Mouse (Mus musculus): Measurements from ENCODE around the gene Rabgap1. TPM values are rescaled to one million over a fixed set of nuclear protein-coding genes. Genes with fewer than 3 reads are reported as not detected.

Rabgap1 gene
- total and polyA plus RNA-seq, 3 experiments, result 10.4 to 43.8 (median 36.9) TPM

DNA sequence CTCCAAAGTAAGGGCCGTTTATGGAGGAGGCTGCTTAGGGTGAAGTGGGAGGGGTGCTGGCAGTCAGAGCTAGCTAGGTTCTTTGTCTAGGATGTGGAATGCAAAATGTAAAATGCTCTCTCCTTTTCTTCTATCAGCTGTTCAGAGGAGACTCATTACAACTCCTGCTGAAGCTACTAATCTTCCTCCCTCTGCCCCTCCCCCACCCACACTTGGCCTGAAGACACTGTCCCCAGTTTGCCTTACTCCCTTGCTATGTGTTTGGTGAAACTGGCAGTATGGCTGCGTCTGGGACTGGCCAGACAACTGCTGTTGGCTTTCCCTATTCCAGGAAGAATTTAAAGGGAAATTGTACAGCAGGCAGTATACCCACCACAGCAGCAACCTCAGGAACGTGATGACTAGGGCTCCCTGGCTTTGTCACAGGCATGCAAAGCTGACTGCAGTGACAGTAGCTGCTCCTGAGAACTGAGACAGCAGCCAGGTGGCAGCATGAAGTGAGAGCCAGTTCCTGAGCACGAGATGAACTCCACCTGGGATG lies 73.9 kb downstream of the Rabgap1 start:
- no peaks in the 10 kb centered on the region for H3K27me3 ChIP-seq (ENCODE audit: control insufficient read depth, insufficient read depth, low read length)
- no peak overlapping the region for H3K27ac ChIP-seq
- peak; percentile 7 to 19 for DNase-seq
- intact Hi-C loops (cut with DNase I), result no loop called here
- 29% methylated on average over 4 of the region's 4 CpGs for WGBS
- H3K9ac ChIP-seq (ENCODE audit: low read depth, low read length), result peak overlapping the region; percentile 24; the same call in 1 of the 2 replicates
- H3K36me3 ChIP-seq (ENCODE audit: control insufficient read depth, insufficient read depth, low read length), result peaks cover 8% of the 10 kb centered on the region
- peaks cover 4% of the 10 kb centered on the region for H3K4me1 ChIP-seq (ENCODE audit: control insufficient read depth, insufficient read depth, low read length)
- TF ChIP-seq EP300 (IDR thresholded peaks at IDR 0.05; ENCODE audit: insufficient read depth, low read depth, low read length), result no peak
- peak; percentile 30; the same call in 1 of the 2 replicates for TF ChIP-seq CTCF (IDR thresholded peaks at IDR 0.05)
- no peak overlapping the region for H3K4me3 ChIP-seq
- H3K79me2 ChIP-seq (replicated peaks; ENCODE audit: control insufficient read depth, insufficient read depth, low read length), result no peaks in the 10 kb centered on the region

DNA sequence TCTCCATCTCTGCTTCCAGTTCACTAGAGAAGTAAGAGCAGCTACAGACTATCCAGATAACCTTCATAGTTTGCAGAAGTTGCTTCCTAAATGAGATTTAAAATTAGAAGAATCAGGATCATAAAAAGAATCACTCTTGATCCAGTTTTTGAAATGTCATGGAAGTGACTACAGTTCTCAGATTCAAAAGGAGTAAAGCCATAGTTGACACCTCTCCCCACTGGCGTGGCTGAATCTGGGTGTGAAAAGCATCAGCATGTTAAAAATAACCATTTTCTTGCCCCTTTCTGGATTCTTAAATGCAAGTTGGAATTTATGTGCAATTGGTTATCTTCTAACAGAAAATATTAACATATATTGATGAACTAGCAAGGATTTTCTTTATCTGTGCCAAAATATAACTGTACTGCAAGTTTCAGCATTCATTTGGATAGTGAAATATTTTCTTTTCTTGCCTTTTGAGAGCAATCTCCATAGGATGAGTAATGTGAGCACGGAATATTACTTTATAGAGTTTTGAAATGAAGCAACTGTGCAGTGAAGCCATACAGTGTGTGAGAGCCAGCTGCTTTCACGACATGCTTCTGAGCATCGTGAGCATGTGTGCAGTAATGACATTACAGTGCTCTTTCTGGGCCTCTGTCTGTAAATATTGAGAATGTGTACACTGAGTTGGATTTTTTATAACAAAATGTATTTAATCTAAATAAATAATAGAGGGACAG lies 75.6 kb downstream of the Rabgap1 start:
- Histone ChIP-seq H3K27ac (no peak overlapping the region), H3K27me3 (ENCODE audit: control insufficient read depth, insufficient read depth, low read length) (no peaks in the 10 kb centered on the region), H3K4me1 (ENCODE audit: control insufficient read depth, insufficient read depth, low read length) (peaks cover 5% of the 10 kb centered on the region), H3K79me2 (replicated peaks; ENCODE audit: control insufficient read depth, insufficient read depth, low read length) (no peaks in the 10 kb centered on the region; the same call in 1 of the 2 replicates), H3K9ac (ENCODE audit: low read depth, low read length) (no peak overlapping the region), H3K36me3 (ENCODE audit: control insufficient read depth, insufficient read depth, low read length) (peaks cover 8% of the 10 kb centered on the region), H3K4me3 (no peak overlapping the region)
- intact Hi-C loops (cut with DNase I), result no loop called here
- DNase-seq, result no peak
- 73% methylated on average over 4 of the region's 4 CpGs for WGBS
- no peak for TF ChIP-seq EP300 (IDR thresholded peaks at IDR 0.05; ENCODE audit: insufficient read depth, low read depth, low read length)
- no peak for TF ChIP-seq POLR2A (IDR thresholded peaks at IDR 0.05; ENCODE audit: insufficient read depth, low read depth, low read length)
- TF ChIP-seq CTCF (IDR thresholded peaks at IDR 0.05), result no peak

DNA sequence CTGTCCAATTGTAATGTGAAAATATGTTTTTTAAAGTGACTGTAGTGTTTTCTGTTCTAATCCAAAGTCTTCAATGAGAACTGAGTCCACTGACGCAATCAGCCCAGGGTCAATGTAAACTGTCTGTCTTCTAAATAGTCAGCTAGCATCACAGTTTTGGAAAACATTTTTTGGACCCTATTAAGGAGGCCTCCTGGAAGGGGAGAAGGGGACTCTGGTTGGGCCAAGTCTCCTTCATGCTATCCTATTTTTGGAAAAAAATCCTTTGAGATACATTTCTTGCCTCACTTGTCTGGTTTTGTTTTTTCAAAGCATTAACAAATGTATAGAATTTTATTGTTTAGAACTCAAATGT lies 76.2 kb downstream of the Rabgap1 start:
- H3K36me3 ChIP-seq (ENCODE audit: control insufficient read depth, insufficient read depth, low read length), result peaks cover 8% of the 10 kb centered on the region
- H3K9ac ChIP-seq (ENCODE audit: low read depth, low read length), result no peak overlapping the region
- intact Hi-C loops (cut with DNase I), result no loop called here
- no peak overlapping the region for H3K27ac ChIP-seq
- no peaks in the 10 kb centered on the region; the same call in 1 of the 2 replicates for H3K79me2 ChIP-seq (replicated peaks; ENCODE audit: control insufficient read depth, insufficient read depth, low read length)
- DNase-seq, result no peak
- peaks cover 5% of the 10 kb centered on the region for H3K4me1 ChIP-seq (ENCODE audit: control insufficient read depth, insufficient read depth, low read length)
- TF ChIP-seq EP300 (IDR thresholded peaks at IDR 0.05; ENCODE audit: insufficient read depth, low read depth, low read length), result no peak
- TF ChIP-seq POLR2A (IDR thresholded peaks at IDR 0.05; ENCODE audit: insufficient read depth, low read depth, low read length), result no peak
- TF ChIP-seq CTCF (IDR thresholded peaks at IDR 0.05), result no peak
- WGBS, result 100% methylated on average over 1 of the region's 1 CpGs
- H3K27me3 ChIP-seq (ENCODE audit: control insufficient read depth, insufficient read depth, low read length), result no peaks in the 10 kb centered on the region
- no peak overlapping the region for H3K4me3 ChIP-seq

DNA sequence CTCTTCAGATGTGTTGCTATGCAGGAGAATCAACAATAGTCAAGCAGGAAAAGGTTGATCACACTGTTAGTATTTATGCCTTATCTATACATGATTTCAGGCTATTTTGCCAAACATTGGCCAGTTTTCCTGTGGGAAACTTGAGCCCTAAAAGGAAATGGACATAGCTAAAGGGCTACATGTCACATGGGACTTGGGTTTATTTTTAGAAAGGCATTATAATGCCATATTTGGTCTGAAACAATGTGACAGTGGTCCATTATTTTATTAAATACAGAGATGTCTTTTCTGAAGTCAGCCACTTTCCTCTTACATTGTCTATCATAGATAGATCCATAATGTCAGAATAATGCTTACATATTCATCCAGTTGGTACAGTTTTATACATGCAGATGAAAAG lies 84.5 kb downstream of the Rabgap1 start:
- TF ChIP-seq EP300 (IDR thresholded peaks at IDR 0.05; ENCODE audit: insufficient read depth, low read depth, low read length) (no peak), CTCF (IDR thresholded peaks at IDR 0.05) (no peak)
- Histone ChIP-seq H3K27ac (peak overlapping the region; percentile 16), H3K4me1 (ENCODE audit: control insufficient read depth, insufficient read depth, low read length) (peaks cover 5% of the 10 kb centered on the region), H3K9ac (ENCODE audit: low read depth, low read length) (no peak overlapping the region), H3K27me3 (ENCODE audit: control insufficient read depth, insufficient read depth, low read length) (no peaks in the 10 kb centered on the region), H3K4me3 (no peak overlapping the region), H3K79me2 (replicated peaks; ENCODE audit: control insufficient read depth, insufficient read depth, low read length) (no peaks in the 10 kb centered on the region; the same call in 1 of the 2 replicates), H3K36me3 (ENCODE audit: control insufficient read depth, insufficient read depth, low read length) (peaks cover 14% of the 10 kb centered on the region)
- no peak for DNase-seq
- intact Hi-C loops (cut with DNase I), result no loop called here

DNA sequence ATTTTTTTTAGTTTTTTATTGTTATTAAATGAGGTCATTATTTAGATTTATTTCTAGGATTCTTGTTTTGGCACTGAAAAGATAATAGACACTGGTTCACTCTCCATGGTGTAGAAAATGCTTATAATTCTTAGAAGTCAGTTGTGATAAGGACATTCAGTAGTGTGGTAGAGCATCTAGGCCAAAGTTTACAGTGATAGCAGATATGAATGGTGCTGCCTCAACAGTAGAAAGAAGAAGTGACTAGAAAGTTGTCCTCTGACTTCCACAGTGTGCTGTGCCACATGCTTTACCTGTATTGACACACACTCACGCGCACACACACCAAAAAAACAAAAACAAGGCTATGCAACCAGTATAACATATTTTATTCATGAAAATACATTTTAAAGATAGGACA lies 86.3 kb downstream of the Rabgap1 start:
- no peak for TF ChIP-seq CTCF (IDR thresholded peaks at IDR 0.05)
- no peak for TF ChIP-seq EP300 (IDR thresholded peaks at IDR 0.05; ENCODE audit: insufficient read depth, low read depth, low read length)
- no peak for TF ChIP-seq POLR2A (IDR thresholded peaks at IDR 0.05; ENCODE audit: insufficient read depth, low read depth, low read length)
- no peak overlapping the region for H3K4me3 ChIP-seq
- no peaks in the 10 kb centered on the region for H3K79me2 ChIP-seq (replicated peaks; ENCODE audit: control insufficient read depth, insufficient read depth, low read length)
- no peaks in the 10 kb centered on the region for H3K27me3 ChIP-seq (ENCODE audit: control insufficient read depth, insufficient read depth, low read length)
- intact Hi-C loops (cut with DNase I), result no loop called here
- peaks cover 14% of the 10 kb centered on the region for H3K36me3 ChIP-seq (ENCODE audit: control insufficient read depth, insufficient read depth, low read length)
- H3K27ac ChIP-seq, result 0 out of 2 replicates have a peak overlapping the region, but pooled peaks have one; percentile 16
- H3K9ac ChIP-seq (ENCODE audit: low read depth, low read length), result no peak overlapping the region
- WGBS, result 96% methylated on average over 2 of the region's 2 CpGs
- DNase-seq, result no peak
- H3K4me1 ChIP-seq (ENCODE audit: control insufficient read depth, insufficient read depth, low read length), result peaks cover 4% of the 10 kb centered on the region

DNA sequence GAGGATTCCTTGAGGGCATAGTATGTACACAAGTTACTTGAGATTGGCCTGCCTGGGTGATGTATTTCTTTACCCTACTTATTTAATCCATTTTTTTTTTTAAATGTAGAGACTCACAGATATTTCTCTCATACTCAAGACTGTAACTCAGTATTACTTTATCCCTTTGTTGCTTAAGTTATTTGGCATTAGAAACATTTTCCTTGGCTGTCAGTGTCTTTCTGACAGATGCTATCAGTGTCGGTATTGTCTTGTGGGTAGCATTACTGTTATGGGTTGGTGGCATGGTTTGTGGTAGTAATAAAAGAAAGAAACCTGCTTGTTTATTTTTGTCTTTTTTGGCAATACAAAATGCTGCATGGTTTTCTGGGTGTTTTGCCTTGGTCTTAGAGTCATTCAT lies 87.7 kb downstream of the Rabgap1 start:
- intact Hi-C loops (cut with DNase I), result no loop called here
- WGBS, result 53% methylated on average over 1 of the region's 1 CpGs

More for the DNA sequence above, 87.7 kb downstream of the Rabgap1 start:
- Histone ChIP-seq H3K9ac (ENCODE audit: low read depth, low read length) (no peak overlapping the region), H3K4me3 (no peak overlapping the region), H3K36me3 (ENCODE audit: control insufficient read depth, insufficient read depth, low read length) (peaks cover 14% of the 10 kb centered on the region), H3K4me1 (ENCODE audit: control insufficient read depth, insufficient read depth, low read length) (peaks cover 4% of the 10 kb centered on the region), H3K27me3 (ENCODE audit: control insufficient read depth, insufficient read depth, low read length) (no peaks in the 10 kb centered on the region), H3K79me2 (replicated peaks; ENCODE audit: control insufficient read depth, insufficient read depth, low read length) (no peaks in the 10 kb centered on the region), H3K27ac (no peak overlapping the region)
- no peak for TF ChIP-seq CTCF (IDR thresholded peaks at IDR 0.05)
- TF ChIP-seq EP300 (IDR thresholded peaks at IDR 0.05; ENCODE audit: insufficient read depth, low read depth, low read length), result no peak
- no peak for TF ChIP-seq POLR2A (IDR thresholded peaks at IDR 0.05; ENCODE audit: insufficient read depth, low read depth, low read length)
- no peak for DNase-seq
